16 mouse cellular contexts compared by ENCODE assay signal in genomic region chr16:30638586-30638985, GRCm38 (mm10).
"Had no signal": no experiment of that assay in that cellular context is flagged by ENCODE, and none has a peak within 500 bp of the region (broad histone marks: within the 10 kb centered on the region; RNA-seq: fewer than 3 reads in every experiment).

No protein-coding gene starts in this region.

- H3K4me1 ChIP-seq: limb, embryonic 15.5 days; liver, embryonic 12.5 days; lung, embryonic 15.5 days; midbrain, embryonic 12.5 days; neural tube, embryonic 12.5 days had no signal

- H3K27ac ChIP-seq: layer of hippocampus, adult 2 months; limb, embryonic 15.5 days; liver, embryonic 12.5 days; lung, embryonic 15.5 days; macrophage; midbrain, embryonic 12.5 days; neural tube, embryonic 12.5 days had no signal

- DNase-seq: kidney, postnatal 10 days; kidney, postnatal 4 days; lung, postnatal 14 days; retina, postnatal 1 day; right cerebral cortex, postnatal 4 days; spleen, adult 18-20 months; thymus, adult 18-20 months; thymus, postnatal 14 days had no signal

- H3K4me2 ChIP-seq: limb, embryonic 15.5 days; liver, embryonic 12.5 days; lung, embryonic 15.5 days; midbrain, embryonic 12.5 days; neural tube, embryonic 12.5 days had no signal

- H3K4me3 ChIP-seq: layer of hippocampus, adult 2 months; limb, embryonic 15.5 days; liver, embryonic 12.5 days; lung, embryonic 15.5 days; megakaryocyte, embryonic 14.5 days; midbrain, embryonic 12.5 days; neural tube, embryonic 12.5 days had no signal

- ATAC-seq: liver, embryonic 12.5 days had no signal

- H3K9ac ChIP-seq: limb, embryonic 15.5 days; liver, embryonic 12.5 days; lung, embryonic 15.5 days; midbrain, embryonic 12.5 days; neural tube, embryonic 12.5 days had no signal

- H3K9me3 ChIP-seq: limb, embryonic 15.5 days; lung, embryonic 15.5 days had no signal

- H3K27me3 ChIP-seq: limb, embryonic 15.5 days; liver, embryonic 12.5 days; lung, embryonic 15.5 days; midbrain, embryonic 12.5 days; neural tube, embryonic 12.5 days had no signal

- H3K36me3 ChIP-seq: limb, embryonic 15.5 days; liver, embryonic 12.5 days; lung, embryonic 15.5 days; midbrain, embryonic 12.5 days; neural tube, embryonic 12.5 days had no signal
